Mouse (Mus musculus) retina, embryonic 14.5 days (tissue): ENCODE data around the gene Lep.

Experiments
- DNase-seq: peaks from one replicate; pipeline ENCODE4 v3.0.0-alpha.2; 2015; ENCODE audit warnings: low spot score

The Lep gene

DNA sequence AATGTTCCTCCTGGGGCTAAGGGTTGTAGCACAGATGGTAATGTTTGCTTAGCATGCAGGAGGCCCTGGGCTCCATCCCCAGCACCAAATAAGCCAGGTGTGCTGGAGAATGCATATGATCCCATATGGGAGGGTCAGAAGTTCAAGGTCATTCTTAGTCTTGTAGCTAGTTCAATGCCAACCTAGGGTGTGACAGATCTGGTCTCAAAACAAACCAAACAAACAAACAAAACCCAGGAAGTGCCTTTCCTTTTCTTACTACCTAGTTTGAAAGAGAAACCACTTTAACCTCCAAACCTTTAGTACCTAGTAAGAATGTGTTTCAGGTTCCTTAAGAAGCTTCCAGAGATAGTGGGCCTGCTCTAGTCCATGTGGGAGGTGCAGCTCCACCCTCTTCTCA lies 58.2 kb downstream of the Lep start:
- DNase-seq, result no peak

DNA sequence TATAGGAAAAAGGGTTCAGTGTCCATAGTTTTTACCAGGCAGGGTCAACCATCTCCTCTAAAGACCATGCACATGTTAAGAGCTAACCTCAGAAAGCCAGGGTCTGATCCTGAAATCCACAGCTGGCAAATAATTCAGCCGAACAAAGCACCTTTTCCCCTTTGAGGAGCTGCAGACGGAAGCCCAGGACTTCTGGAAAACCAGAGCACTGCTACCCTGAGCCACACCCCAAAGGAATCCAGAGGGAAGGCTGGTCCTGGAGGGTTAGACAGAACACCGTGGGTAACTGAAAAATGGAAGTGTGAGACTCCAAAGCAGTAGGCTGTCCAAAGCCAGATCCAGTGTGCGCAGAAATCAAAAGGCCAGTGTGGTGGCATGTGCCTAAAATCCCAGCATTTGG lies 58.9 kb downstream of the Lep start:
- no peak for DNase-seq

DNA sequence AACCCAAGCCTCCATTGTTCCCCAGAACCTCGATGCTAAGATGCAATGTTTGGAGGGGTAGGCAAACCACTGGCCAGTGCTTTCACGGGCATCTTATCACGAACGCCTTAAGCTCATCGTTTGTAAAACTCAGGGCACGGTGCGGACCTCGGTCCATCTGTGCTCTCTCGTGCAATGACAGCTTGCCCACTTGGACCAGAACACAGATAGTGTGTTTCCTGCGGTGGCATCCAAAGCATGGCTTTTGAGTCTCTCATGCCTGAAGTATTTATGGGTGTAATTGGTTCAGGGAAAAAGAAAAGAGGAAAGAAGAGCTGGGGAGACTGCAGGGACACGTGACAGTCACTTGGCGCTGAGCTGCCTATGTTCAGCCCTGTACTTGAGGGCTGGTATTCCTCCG lies 60.0 kb downstream of the Lep start:
- no peak for DNase-seq
